Mouse (Mus musculus) megakaryocyte, embryonic 14.5 days (primary cell): Measurements from ENCODE around the gene Slc34a3.

Experiments
- FLI1 ChIP-seq: IDR thresholded peaks from 2 replicates; pipeline ENCODE4 v1.6.1; 2012; ENCODE audit warnings: low read length, inconsistent platforms, mixed read lengths
- GATA1 ChIP-seq: IDR thresholded peaks from 3 replicates; pipeline ENCODE4 v1.6.1; 2012; ENCODE audit warnings: mixed read lengths, low read length, inconsistent platforms, borderline replicate concordance

- TF ChIP-seq GATA1 (no peak), FLI1 (no peak)
These were observed 16.5 kb downstream of the Slc34a3 start for GRCm38 (mm10) chr2:25217666-25218065.
